Mouse (Mus musculus) kidney, postnatal 14 days (tissue): ENCODE measurements around the gene Jagn1.

Experiments
- DNase-seq: peaks from one replicate; pipeline ENCODE4 v3.0.0; 2022; ENCODE audit warnings: mixed read lengths

Gene Jagn1

GRCm38 (mm10) chr6:113442442-113443090 is at the start of gene Jagn1:
Gene Jagn1, plus strand, starts transcription at chr6:113442569.
- DNase-seq, result peak; percentile 94

- no peak for DNase-seq
Observed at GRCm38 (mm10) chr6:113393951-113394350, 48.4 kb upstream of the Jagn1 start.

GRCm38 (mm10) chr6:113394811-113395210 is 47.6 kb upstream of the Jagn1 start:
- DNase-seq, result no peak

GRCm38 (mm10) chr6:113395501-113395900 is 46.9 kb upstream of the Jagn1 start:
- no peak for DNase-seq

GRCm38 (mm10) chr6:113396270-113397030 is 45.9 kb upstream of the Jagn1 start:
- no peak for DNase-seq

- no peak for DNase-seq
Observed at GRCm38 (mm10) chr6:113402094-113402493, 40.3 kb upstream of the Jagn1 start.

- peak; percentile 47 for DNase-seq
Observed at GRCm38 (mm10) chr6:113404649-113405448, 37.5 kb upstream of the Jagn1 start.

- DNase-seq, result no peak
Observed at GRCm38 (mm10) chr6:113405483-113405882, 36.9 kb upstream of the Jagn1 start.

GRCm38 (mm10) chr6:113406683-113407082 is 35.7 kb upstream of the Jagn1 start:
- DNase-seq, result no peak

- no peak for DNase-seq
Observed at GRCm38 (mm10) chr6:113410001-113410400, 32.4 kb upstream of the Jagn1 start.

GRCm38 (mm10) chr6:113416416-113416815 is 26.0 kb upstream of the Jagn1 start:
- DNase-seq, result no peak

- no peak for DNase-seq
Observed at GRCm38 (mm10) chr6:113418441-113419198, 23.7 kb upstream of the Jagn1 start.

GRCm38 (mm10) chr6:113419199-113419587 is 23.2 kb upstream of the Jagn1 start, which contains the start of gene Rpusd3:
Gene Rpusd3, minus strand, starts transcription at chr6:113419340.
- peak; percentile 97 for DNase-seq

GRCm38 (mm10) chr6:113423000-113423399 is 19.4 kb upstream of the Jagn1 start:
- no peak for DNase-seq

- DNase-seq, result peak; percentile 32
Observed at GRCm38 (mm10) chr6:113424187-113424586, 18.2 kb upstream of the Jagn1 start.

- DNase-seq, result no peak
Observed at GRCm38 (mm10) chr6:113426696-113427095, 15.7 kb upstream of the Jagn1 start.

- peak; percentile 49 for DNase-seq
Observed at GRCm38 (mm10) chr6:113427397-113427796, 15.0 kb upstream of the Jagn1 start.

GRCm38 (mm10) chr6:113428006-113428405 is 14.4 kb upstream of the Jagn1 start:
- no peak for DNase-seq

- no peak for DNase-seq
Observed at GRCm38 (mm10) chr6:113429965-113430364, 12.4 kb upstream of the Jagn1 start.

GRCm38 (mm10) chr6:113430846-113431245 is 11.5 kb upstream of the Jagn1 start:
- DNase-seq, result no peak

- DNase-seq, result no peak
Observed at GRCm38 (mm10) chr6:113431801-113432200, 10.6 kb upstream of the Jagn1 start.

GRCm38 (mm10) chr6:113433661-113434060 is 8.7 kb upstream of the Jagn1 start:
- no peak for DNase-seq

GRCm38 (mm10) chr6:113434691-113435090 is 7.7 kb upstream of the Jagn1 start:
- DNase-seq, result no peak
